Mouse (Mus musculus): ENCODE data around the gene Sort1.
"Not testable (repeated sequence)": the region's sequence is repeated elsewhere in the genome, so short reads cannot be mapped to it uniquely, and the experiment has no call there.

Gene Sort1

GRCm38 (mm10) chr3:108283781-108284601 is at the start of gene Sort1:
TSS of gene Sort1 (plus strand) at chr3:108284082.
- DNase-seq (ENCODE audit: low read depth, low spot score): peak; percentile 45

- DNase-seq (ENCODE audit: low read depth, low spot score): not testable (repeated sequence)
Measured at GRCm38 (mm10) chr3:108237474-108238102, 46.3 kb upstream of the Sort1 start.

- DNase-seq (ENCODE audit: low read depth, low spot score): no peak
Measured at GRCm38 (mm10) chr3:108241243-108241839, 42.5 kb upstream of the Sort1 start.

GRCm38 (mm10) chr3:108246857-108247256 is 37.0 kb upstream of the Sort1 start:
- DNase-seq (ENCODE audit: low read depth, low spot score): no peak

GRCm38 (mm10) chr3:108256719-108257637 is 26.9 kb upstream of the Sort1 start, which contains the start of gene Psma5:
TSS of gene Psma5 (plus strand) at chr3:108256926.
- peak; percentile 100 for DNase-seq (ENCODE audit: low read depth, low spot score)

- DNase-seq (ENCODE audit: low read depth, low spot score): peak; percentile 42
Measured at GRCm38 (mm10) chr3:108257831-108258500, 25.9 kb upstream of the Sort1 start.

GRCm38 (mm10) chr3:108259319-108259718 is 24.6 kb upstream of the Sort1 start:
- DNase-seq (ENCODE audit: low read depth, low spot score): peak; percentile 70

GRCm38 (mm10) chr3:108279495-108279894 is 4.4 kb upstream of the Sort1 start:
- DNase-seq (ENCODE audit: low read depth, low spot score): not testable (repeated sequence)

- peak; percentile 81 for DNase-seq (ENCODE audit: low read depth, low spot score)
Measured at GRCm38 (mm10) chr3:108282401-108283240, 1.3 kb upstream of the Sort1 start.

GRCm38 (mm10) chr3:108283241-108283561 is 681 bp upstream of the Sort1 start:
- DNase-seq (ENCODE audit: low read depth, low spot score): no peak

- no peak for DNase-seq (ENCODE audit: low read depth, low spot score)
Measured at GRCm38 (mm10) chr3:108285078-108285711, 1.3 kb downstream of the Sort1 start.

- no peak for DNase-seq (ENCODE audit: low read depth, low spot score)
Measured at GRCm38 (mm10) chr3:108286671-108287439, 3.0 kb downstream of the Sort1 start.

GRCm38 (mm10) chr3:108287811-108288805 is 4.2 kb downstream of the Sort1 start:
- no peak for DNase-seq (ENCODE audit: low read depth, low spot score)

- no peak for DNase-seq (ENCODE audit: low read depth, low spot score)
Measured at GRCm38 (mm10) chr3:108289311-108290130, 5.6 kb downstream of the Sort1 start.

GRCm38 (mm10) chr3:108291036-108291799 is 7.3 kb downstream of the Sort1 start:
- no peak for DNase-seq (ENCODE audit: low read depth, low spot score)

GRCm38 (mm10) chr3:108294398-108294797 is 10.5 kb downstream of the Sort1 start:
- DNase-seq (ENCODE audit: low read depth, low spot score): peak; percentile 31
